Mouse (Mus musculus) hindbrain, embryonic 16.5 days (tissue): Measurements from ENCODE around the gene Pld5. TPM values are rescaled to one million over a fixed set of nuclear protein-coding genes. Genes with fewer than 3 reads are reported as not detected.

Experiments used
- ATAC-seq: fragments of 200-750 bp; cut with Nextera tagmentation; 2 replicates; pipeline ENCODE4 v1.8.0; 2017; ENCODE audit warnings: moderate TSS enrichment, moderate library complexity
- H3K27ac ChIP-seq: fragments of 300-500 bp; sonication (generic); 2 replicates; pipeline ENCODE4 v1.5.1; 2014; ENCODE audit warnings: low read depth, mild to moderate bottlenecking, control low read depth, low read length, moderate library complexity
- H3K27me3 ChIP-seq: fragments of 300-500 bp; sonication (generic); replicated peaks from 2 replicates; pipeline ENCODE4 v1.6.1; 2014; ENCODE audit warnings: low read length; ENCODE audit not compliant: control insufficient read depth, insufficient read depth
- H3K36me3 ChIP-seq: fragments of 300-500 bp; sonication (generic); 2 replicates; pipeline ENCODE4 v1.6.1; 2014; ENCODE audit warnings: mild to moderate bottlenecking, low read length, moderate library complexity, mixed read lengths; ENCODE audit not compliant: control insufficient read depth, insufficient read depth
- H3K4me1 ChIP-seq: fragments of 300-500 bp; sonication (generic); 2 replicates; pipeline ENCODE4 v1.6.1; 2014; ENCODE audit warnings: low read depth, low read length; ENCODE audit not compliant: control insufficient read depth, insufficient read depth
- H3K4me2 ChIP-seq: fragments of 300-500 bp; sonication (generic); 2 replicates; pipeline ENCODE4 v1.6.1; 2014; ENCODE audit warnings: mild to moderate bottlenecking, low read length, control low read depth, moderate library complexity
- H3K4me3 ChIP-seq: fragments of 300-500 bp; sonication (generic); 2 replicates; pipeline ENCODE4 v1.5.1; 2014; ENCODE audit warnings: mild to moderate bottlenecking, low read length, control low read depth, moderate library complexity
- H3K9ac ChIP-seq: fragments of 300-500 bp; sonication (generic); 2 replicates; pipeline ENCODE4 v1.6.1; 2014; ENCODE audit warnings: low read depth, mild to moderate bottlenecking, control low read depth, low read length, moderate library complexity
- H3K9me3 ChIP-seq: fragments of 300-500 bp; sonication (generic); 2 replicates; pipeline ENCODE4 v1.6.1; 2014; ENCODE audit warnings: mild to moderate bottlenecking, low read length, moderate library complexity; ENCODE audit not compliant: control insufficient read depth
- WGBS: fragments of 180-500 bp; shearing (Covaris S2); extraction: QIAGEN DNeasy Blood & Tissue Kit; methylation state at CpG from one replicate; pipeline ENCODE4 v1.1.7; 2014; 5-methylcytosine and 5-hydroxymethylcytosine counted together
- polyA plus RNA-seq: library from polyadenylated mRNA; unstranded; fragments of >200 nt; fragmentation: Nextera tagmentation; extraction: Ambion mirVana; gene quantifications from 2 replicates; pipeline ENCODE4 v1.2.1, GENCODE M21; 2015

The Pld5 gene
- polyA plus RNA-seq, 1 experiment from 2014 or later: 5.4 TPM

DNA sequence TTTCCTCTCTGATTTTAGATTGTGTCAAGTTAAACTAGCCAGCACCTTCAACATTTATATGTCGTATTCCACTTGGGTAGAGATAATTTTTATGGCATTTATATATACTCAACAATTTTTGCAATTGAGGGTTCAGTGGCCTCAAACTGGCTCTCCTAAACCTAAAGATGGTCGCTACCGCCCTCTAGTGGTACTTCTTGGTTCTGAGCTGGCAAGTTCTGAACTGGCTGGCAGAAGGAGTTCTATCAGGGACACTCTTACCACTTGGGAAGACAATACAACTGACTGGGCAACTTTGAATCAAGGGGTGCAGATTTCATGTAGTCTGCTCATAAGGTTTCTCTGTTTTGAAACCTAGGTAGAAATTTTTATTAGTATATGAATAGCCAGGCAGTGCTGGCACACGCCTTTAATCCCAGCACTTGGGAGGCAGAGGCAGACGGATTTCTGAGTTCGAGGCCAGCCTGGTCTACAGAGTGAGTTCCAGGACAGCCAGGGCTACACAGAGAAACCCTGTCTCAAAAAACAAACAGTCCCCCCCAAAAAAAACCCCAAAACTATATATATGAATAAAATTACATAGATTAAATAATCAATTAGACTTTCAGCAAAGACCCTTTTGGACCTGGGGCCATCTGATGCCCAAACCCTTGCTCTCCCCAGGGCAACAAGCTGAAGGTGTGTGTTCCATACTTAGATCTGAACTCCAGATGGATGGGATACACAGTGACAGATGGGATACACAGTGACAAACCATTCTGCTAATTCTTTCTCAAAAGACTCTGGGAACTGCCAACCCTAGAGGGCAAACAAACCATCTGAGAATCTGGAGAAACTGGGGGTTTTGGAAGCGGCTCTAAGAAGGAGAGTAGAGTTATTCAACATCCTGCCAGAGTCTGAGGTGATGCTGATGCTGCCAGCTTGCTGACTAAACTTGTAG, 351.0 kb downstream of the Pld5 start:
- H3K36me3 ChIP-seq: no peaks in the 10 kb centered on the region
- no peak overlapping the region for H3K4me3 ChIP-seq
- H3K4me1 ChIP-seq: no peaks in the 10 kb centered on the region
- no peak overlapping the region for H3K4me2 ChIP-seq
- no peaks in the 10 kb centered on the region for H3K9me3 ChIP-seq
- H3K27ac ChIP-seq: no peak overlapping the region
- H3K9ac ChIP-seq: no peak overlapping the region
- WGBS: 56% methylated on average over 7 of the region's 7 CpGs
- ATAC-seq: peak; percentile 64
- H3K27me3 ChIP-seq: no peaks in the 10 kb centered on the region

DNA sequence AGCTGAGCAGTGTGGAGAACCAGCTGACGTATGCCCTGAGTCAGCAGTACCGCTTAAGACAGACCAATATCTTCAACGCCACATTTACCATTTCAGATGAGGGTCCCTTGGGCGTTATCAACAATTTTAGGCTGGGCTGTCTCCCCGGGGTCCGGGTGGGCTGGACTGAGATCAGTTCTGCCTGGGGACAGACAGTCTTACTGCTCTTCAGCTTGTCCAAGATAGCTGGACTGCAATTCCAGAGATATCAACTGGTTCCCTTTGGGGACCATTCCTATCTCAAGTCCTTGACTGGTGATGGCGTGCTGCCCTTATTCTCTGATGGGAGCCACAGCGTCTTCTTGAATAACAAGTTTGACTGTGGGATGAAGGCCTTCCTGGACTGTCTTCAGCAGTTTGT, 354.0 kb downstream of the Pld5 start:
- Histone ChIP-seq H3K27ac (no peak overlapping the region), H3K27me3 (no peaks in the 10 kb centered on the region), H3K9me3 (no peaks in the 10 kb centered on the region), H3K4me2 (no peak overlapping the region), H3K9ac (no peak overlapping the region), H3K36me3 (no peaks in the 10 kb centered on the region), H3K4me3 (no peak overlapping the region), H3K4me1 (no peaks in the 10 kb centered on the region)
- whole genome bisulfite sequencing: 94% methylated on average over 8 of the region's 8 CpGs
- ATAC-seq: no peak

DNA sequence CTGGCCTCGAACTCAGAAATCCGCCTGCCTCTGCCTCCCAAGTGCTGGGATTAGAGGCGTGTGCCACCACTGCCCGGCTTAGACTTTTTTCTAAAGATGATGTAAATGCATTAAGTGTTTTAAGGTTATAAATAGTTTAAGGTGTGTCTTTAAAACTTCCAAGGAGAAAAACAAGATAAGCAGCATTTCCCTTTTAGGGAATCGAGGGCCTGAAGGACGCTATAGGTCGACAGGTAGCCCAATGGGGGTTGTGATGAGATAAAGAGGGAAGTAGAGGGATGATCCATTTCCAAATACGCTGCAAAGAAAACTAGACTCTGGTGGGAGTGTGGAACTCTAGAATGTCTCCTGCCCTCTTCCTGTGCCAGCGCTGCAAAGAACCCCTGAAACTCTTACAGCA, 355.1 kb downstream of the Pld5 start, which contains the start of gene Gm38100:
Gm38100 (plus strand) TSS at position 301 of the 400 bp plus-strand sequence.
- Histone ChIP-seq H3K4me3 (no peak within 1 kb of the TSS), H3K27me3 (no peaks in the 10 kb centered on the region), H3K9me3 (no peaks in the 10 kb centered on the region), H3K27ac (no peak within 1 kb of the TSS), H3K4me2 (no peak within 1 kb of the TSS), H3K36me3 (no peaks in the 10 kb centered on the region), H3K4me1 (no peaks in the 10 kb centered on the region), H3K9ac (no peak within 1 kb of the TSS)
- 92% methylated on average over 9 of the region's 9 CpGs for WGBS
- ATAC-seq: no peak

DNA sequence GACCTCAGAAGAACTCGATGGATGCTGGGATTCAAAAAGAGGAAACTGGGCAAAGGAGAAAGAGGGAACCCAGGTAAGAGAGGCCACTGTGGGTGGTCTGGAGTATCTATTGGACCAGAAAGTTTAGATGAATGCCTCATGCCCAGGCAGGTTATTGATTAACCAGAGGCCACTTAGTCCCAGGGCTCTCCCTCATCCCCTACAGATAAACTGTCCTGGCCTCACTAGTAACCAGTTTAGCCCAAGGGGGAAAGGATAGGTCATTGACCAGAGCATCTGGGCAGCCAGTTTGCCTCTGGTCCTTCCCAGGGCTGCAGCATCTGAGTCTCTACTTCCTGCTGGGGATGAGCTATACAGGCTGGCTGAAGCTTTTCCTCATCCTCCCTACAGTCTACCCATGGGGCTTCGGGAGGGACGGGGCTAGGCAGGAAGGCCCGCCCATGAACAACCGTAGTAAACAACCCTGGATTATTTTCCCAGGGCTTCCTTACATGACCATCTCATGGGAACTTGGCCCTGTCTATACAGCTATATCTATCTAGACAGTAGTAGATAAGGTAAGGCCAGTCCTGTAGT, 361.3 kb downstream of the Pld5 start:
- 73% methylated on average over 5 of the region's 5 CpGs for WGBS

More for the DNA sequence above, 361.3 kb downstream of the Pld5 start:
- no peak overlapping the region for H3K4me2 ChIP-seq
- ATAC-seq: no peak
- no peak overlapping the region for H3K9ac ChIP-seq
- no peaks in the 10 kb centered on the region for H3K9me3 ChIP-seq
- no peak overlapping the region for H3K4me3 ChIP-seq
- H3K27me3 ChIP-seq: no peaks in the 10 kb centered on the region
- no peak overlapping the region for H3K27ac ChIP-seq
- H3K36me3 ChIP-seq: no peaks in the 10 kb centered on the region
- no peaks in the 10 kb centered on the region for H3K4me1 ChIP-seq
